Mouse (Mus musculus): Measurements from ENCODE around the gene Atpaf1.

GRCm38 (mm10) chr4:115754101-115754500 lies 30.5 kb upstream of the Atpaf1 start:
- TF ChIP-seq GATA1 (IDR thresholded peaks at IDR 0.05; ENCODE audit: low read length) (no peak), TAL1 (IDR thresholded peaks at IDR 0.05; ENCODE audit: low read length) (no peak)

Measured in erythroblast, embryonic 14.5 days (primary cell).